Mouse (Mus musculus): ENCODE results near the gene Baiap2l1.

DNA sequence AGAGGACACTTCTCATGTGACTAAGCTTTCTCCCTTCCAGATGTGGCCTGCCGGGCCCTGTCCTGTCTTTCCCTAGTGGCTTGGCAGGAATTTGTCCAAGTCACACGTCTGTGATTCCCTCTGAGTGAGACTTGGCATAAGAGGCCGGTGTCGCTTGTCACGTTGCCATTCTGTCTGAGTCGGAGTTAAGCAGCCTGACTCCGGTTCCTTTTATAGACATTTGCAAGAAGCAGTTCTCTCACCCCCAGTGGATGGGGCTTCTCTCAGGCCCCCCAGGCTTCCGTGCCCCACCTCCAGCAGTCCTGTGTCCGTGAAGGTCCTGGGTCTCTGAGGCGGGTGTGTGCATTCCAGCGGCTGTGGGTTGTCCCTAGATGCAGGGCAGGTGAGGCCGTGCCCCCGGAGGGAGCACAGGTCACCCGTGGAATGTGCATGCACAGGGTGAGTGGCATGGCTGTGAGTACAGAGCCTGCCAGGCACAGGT is 99.7 kb downstream of the Baiap2l1 start:
- TF ChIP-seq CTCF (IDR thresholded peaks at IDR 0.05; ENCODE audit: control insufficient read depth, insufficient read depth, insufficient replicate concordance, low read depth, low read length) (no peak), POLR2A (IDR thresholded peaks at IDR 0.05; ENCODE audit: control insufficient read depth, low read depth, low read length) (no peak)
